ENCODE assay signal across 25 mouse cellular contexts in the genomic region with DNA sequence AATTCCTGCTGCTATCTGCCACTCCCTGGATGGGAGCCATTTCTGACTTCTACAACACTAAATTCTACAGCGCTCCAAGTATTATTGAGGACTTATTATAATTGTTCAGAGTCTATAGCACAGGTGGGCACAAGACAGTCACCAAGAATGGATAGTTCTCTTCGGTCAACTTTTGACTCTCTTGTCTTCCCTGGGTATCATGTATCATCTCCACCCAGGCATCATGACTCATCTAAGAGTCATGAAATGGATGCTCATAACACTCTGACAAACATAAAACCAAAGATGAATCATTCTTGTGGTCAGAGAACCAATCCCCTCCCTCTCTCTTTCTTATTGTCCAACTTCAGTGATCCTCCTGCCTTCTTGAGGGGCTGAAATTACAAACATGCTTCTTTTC. TPM values are rescaled to one million over a fixed set of nuclear protein-coding genes. Genes with fewer than 3 reads are reported as not detected.
DNase-seq lines count a peak whose midpoint lies in the region; ATAC-seq and TF ChIP-seq lines count a peak whose summit lies in the region.
"Had no signal": no experiment of that assay in that cellular context is flagged by ENCODE, and none has a peak within 500 bp of the region (broad histone marks: within the 10 kb centered on the region; RNA-seq: fewer than 3 reads in every experiment).

No protein-coding gene starts in this region.

- 0 out of 2 replicates have a peak, but pooled peaks cover 3% of the 10 kb centered on the region for H3K27me3 ChIP-seq in G1E (ENCODE audit: insufficient read depth, low read length)
- H3K27me3 ChIP-seq in Patski, result no peaks in the 10 kb centered on the region
- no peaks in the 10 kb centered on the region for H3K27me3 ChIP-seq in myocyte (ENCODE audit: control insufficient read depth, insufficient read depth, insufficient read length)
- H3K27me3 ChIP-seq: CH12.LX; embryonic facial prominence, embryonic 13.5 days; hindbrain, embryonic 12.5 days; intestine, embryonic 15.5 days had no signal

- ATAC-seq in G1E (ENCODE audit: extremely low read depth, insufficient number of reproducible peaks, low FRiP score, poor library complexity, severe bottlenecking), result peak; percentile 15; the same call in 1 of the 2 replicates
- peak; percentile 87 for ATAC-seq in Patski
- ATAC-seq: forebrain, embryonic 14.5 days; hindbrain, postnatal 0 days; intestine, embryonic 15.5 days had no signal

- in situ Hi-C loops in Patski (cut with MboI; ENCODE audit: low pct_unique_long_range_greater_than_20kb), result no loop called here

- H3K4me3 ChIP-seq in G1E (ENCODE audit: low read depth, low read length) (no peak overlapping the region), myocyte (no peak overlapping the region)
- H3K4me3 ChIP-seq: embryonic facial prominence, embryonic 13.5 days; gastrocnemius, adult 2 months; heart, embryonic 10.5 days; hindbrain, embryonic 12.5 days; intestine, embryonic 15.5 days had no signal

- H3K4me2 ChIP-seq in myocyte (ENCODE audit: low read depth), result peak overlapping the region; percentile 68
- H3K4me2 ChIP-seq: embryonic facial prominence, embryonic 13.5 days; hindbrain, embryonic 12.5 days; intestine, embryonic 15.5 days had no signal

- H3K9me3 ChIP-seq in G1E (replicated peaks), result no peaks in the 10 kb centered on the region
- H3K9me3 ChIP-seq: embryonic facial prominence, embryonic 13.5 days; heart, embryonic 10.5 days; hindbrain, embryonic 12.5 days; intestine, embryonic 15.5 days had no signal

- no peaks in the 10 kb centered on the region for H3K79me2 ChIP-seq in myocyte (ENCODE audit: control insufficient read depth, insufficient read depth)

- H3K4me1 ChIP-seq in G1E (ENCODE audit: insufficient read depth, low read depth, low read length), result no peaks in the 10 kb centered on the region
- H3K4me1 ChIP-seq: embryonic facial prominence, embryonic 13.5 days; heart, embryonic 10.5 days; hindbrain, embryonic 12.5 days; intestine, embryonic 15.5 days had no signal

- DNase-seq in 3T3-L1 (ENCODE audit: low read depth, low spot score), result peak; percentile 97
- no peak for DNase-seq in G1E (ENCODE audit: low spot score)
- peak; percentile 64 for DNase-seq in Patski (ENCODE audit: low read depth, low spot score)
- DNase-seq in left cerebral cortex, adult 9 months (ENCODE audit: low spot score in 2 of 2), result no peak
- DNase-seq in left cerebral cortex, postnatal 36 days (ENCODE audit: low spot score in 2 of 2), result no peak
- DNase-seq in gastrocnemius, postnatal 36 days, result no peak
- DNase-seq: adrenal gland, adult 8-10 months; cerebellum, adult 18-20 months; cerebellum, adult 9-11 months; cerebellum, postnatal 36 days; gastrocnemius, adult 2 months; gastrocnemius, postnatal 25 days; heart, adult 18-20 months; heart, postnatal 10 days; heart, postnatal 4 days; kidney, adult 18-20 months had no signal

- intact Hi-C loops in left cerebral cortex, postnatal 36 days (cut with DNase I), result no loop called here
- intact Hi-C loops in gastrocnemius, postnatal 36 days (cut with DNase I), result no loop called here

- no peaks in the 10 kb centered on the region for H3K36me3 ChIP-seq in G1E (replicated peaks)
- no peaks in the 10 kb centered on the region for H3K36me3 ChIP-seq in myocyte (ENCODE audit: control insufficient read depth, insufficient read depth)
- H3K36me3 ChIP-seq: embryonic facial prominence, embryonic 13.5 days; heart, embryonic 10.5 days; hindbrain, embryonic 12.5 days; intestine, embryonic 15.5 days had no signal

- CTCF ChIA-PET in Patski (lab: Charles Lee), result no interaction called here

- TF ChIP-seq POLR2A in myocyte (IDR thresholded peaks at IDR 0.05; ENCODE audit: insufficient read length, low read depth), result no peak

- TF ChIP-seq CTCF in G1E (IDR thresholded peaks at IDR 0.05; ENCODE audit: low read depth, low read length), result no peak
- TF ChIP-seq CTCF in Patski (IDR thresholded peaks at IDR 0.05), result no peak

- H3ac ChIP-seq in myocyte (ENCODE audit: control insufficient read depth, insufficient read length), result no peak overlapping the region

- POLR2A ChIA-PET in Patski (lab: Charles Lee), result no interaction called here

TF ChIP-seq in myocyte, 11 proteins besides CTCF, POLR2A, EP300 and RAD21:
- no peak for TF ChIP-seq E2F4 (IDR thresholded peaks at IDR 0.05; ENCODE audit: insufficient read depth)
- peak; percentile 58 for TF ChIP-seq MAX (IDR thresholded peaks at IDR 0.05; ENCODE audit: low read depth)
TF ChIP-seq in myocyte: peak in this region for 1.

RNA-seq across cellular contexts. Expression of gene Fyb, which starts 30.3 kb away (rescaled TPM):
- 292 and 317 TPM in 2 replicates for total RNA-seq in G1E (2014; fragmentation: Nextera tagmentation)
- total RNA-seq in G1E (2017), result 126 and 146 TPM in 2 replicates
- polyA plus RNA-seq in G1E (2012), result 1,103 and 1,581 TPM in 2 replicates
- 1.3 TPM for polyA plus RNA-seq in Patski (2021)
- polyA plus RNA-seq in myocyte (2012; fragmentation: generic; extraction: Trizol), result 129 TPM
- total RNA-seq in left cerebral cortex, postnatal 36 days (2021), result 1 to 10 TPM; 9.0 to 9.9 TPM
- 1 to 10 TPM; 3.8 TPM for total RNA-seq in gastrocnemius, postnatal 36 days (2021)

RNA-seq across cellular contexts. Expression of gene C9, which starts 47.3 kb away (rescaled TPM):
- total RNA-seq in G1E (2014; fragmentation: Nextera tagmentation) (not detected in 2 replicates), G1E (2017) (not detected in 2 replicates)
- polyA plus RNA-seq in G1E (2012) (not detected in 2 replicates), Patski (2021) (not detected), myocyte (2012; fragmentation: generic; extraction: Trizol) (not detected)
- not detected for total RNA-seq in left cerebral cortex, postnatal 36 days (2021)
- not detected for total RNA-seq in gastrocnemius, postnatal 36 days (2021)
- total RNA-seq: CH12.LX; gastrocnemius, adult 2 months; gastrocnemius, postnatal 25 days; heart, adult 18-20 months; heart, postnatal 10 days; heart, postnatal 4 days; hindbrain, postnatal 0 days had no signal
- polyA plus RNA-seq: embryonic facial prominence, embryonic 13.5 days; forebrain, embryonic 14.5 days; heart, embryonic 10.5 days; heart, embryonic 14.5 days; hindbrain, embryonic 12.5 days; hindbrain, postnatal 0 days had no signal

Comparison
In these comparisons a context has a peak if more than half of its experiments do, and no peak if none do; other contexts are left out.
1. DNase-seq: peak in 3T3-L1 (single experiment) and Patski (single experiment); none in G1E (single experiment), left cerebral cortex, adult 9 months (0 of 2), left cerebral cortex, postnatal 36 days (0 of 2) and gastrocnemius, postnatal 36 days (0 of 2).
2. RNA of gene Fyb, which starts 30.3 kb away (total RNA-seq): 126 to 317 TPM in G1E; 9.0 to 9.9 TPM in left cerebral cortex, postnatal 36 days and 3.8 TPM in gastrocnemius, postnatal 36 days; every median in the first group is over 10 times any median in the second.